Mouse (Mus musculus): Measurements from ENCODE around the gene Fmnl2.

DNA sequence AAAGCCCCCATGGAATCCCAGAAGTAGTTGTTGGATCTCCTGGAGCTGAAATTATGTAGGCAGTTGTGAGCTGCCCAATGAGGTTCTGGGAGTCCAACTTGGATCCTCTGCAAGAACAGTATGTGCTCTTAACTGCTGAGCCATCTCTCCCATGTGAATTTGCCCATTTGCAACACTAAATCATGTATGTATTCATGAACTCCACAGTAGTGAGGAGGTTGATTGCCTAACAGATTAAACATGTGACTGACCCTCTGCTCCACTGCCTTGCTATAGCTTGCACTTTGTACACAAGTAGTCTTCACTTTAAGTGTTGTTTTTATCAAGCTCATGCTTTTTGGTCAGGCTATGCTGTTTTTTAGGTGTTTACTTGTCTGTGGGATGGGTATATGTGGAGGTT lies 17.1 kb downstream of the Fmnl2 start:
- no peak for TF ChIP-seq POLR2A (IDR thresholded peaks at IDR 0.05; ENCODE audit: insufficient read depth, low read depth, low read length)
- no peak for TF ChIP-seq CTCF (IDR thresholded peaks at IDR 0.05)
- no peak for TF ChIP-seq EP300 (IDR thresholded peaks at IDR 0.05; ENCODE audit: insufficient read depth, low read depth, low read length)

All from heart, adult 2 months (tissue).